Mouse (Mus musculus): Measurements from ENCODE around the gene Clrn2. TPM values are rescaled to one million over a fixed set of nuclear protein-coding genes. Genes with fewer than 3 reads are reported as not detected.
A peak's percentile ranks its signal among the peaks of the same experiment; 100 is the strongest.

Clrn2 gene
- total RNA-seq (2014; rRNA removed) (0.27 TPM in 1 of 2 replicates, not detected in the other), polyA plus RNA-seq (2015; fragmentation: Nextera tagmentation; extraction: Ambion mirVana) (not detected in 2 replicates)

DNA sequence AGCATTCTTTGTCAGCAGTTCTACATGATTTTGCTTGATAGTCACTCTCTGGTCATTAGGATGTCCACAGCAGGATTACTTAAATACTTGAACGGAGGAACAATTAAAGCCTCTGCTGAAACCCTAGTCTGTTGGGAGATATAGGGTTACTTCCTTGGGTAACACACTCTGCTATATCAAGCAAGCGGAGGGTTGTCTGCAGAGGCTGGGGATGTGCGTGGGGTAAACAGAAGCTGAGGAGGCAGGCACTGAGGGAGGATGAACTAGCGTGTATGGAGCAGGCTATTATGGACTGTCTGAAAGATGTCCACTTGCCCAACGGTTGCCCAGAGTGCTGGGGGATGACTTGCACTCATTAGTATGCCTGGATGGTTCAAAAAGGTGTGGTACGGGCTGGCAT lies at the start of gene Clrn2:
Gene Clrn2 (plus strand): TSS at position 301 of the 400 bp plus-strand sequence.
- H3K36me3 ChIP-seq (ENCODE audit: insufficient read depth, low read length): no peaks in the 10 kb centered on the region
- no peaks in the 10 kb centered on the region for H3K9me3 ChIP-seq (ENCODE audit: low read length)
- 77% methylated on average over 6 of the region's 6 CpGs for WGBS
- peaks cover 9% of the 10 kb centered on the region for H3K4me1 ChIP-seq (ENCODE audit: insufficient read depth, low read length)
- H3K27ac ChIP-seq (ENCODE audit: low read depth, low read length): no peak within 1 kb of the TSS
- no peak within 1 kb of the TSS for H3K9ac ChIP-seq (replicated peaks; ENCODE audit: low read length, poor library complexity, severe bottlenecking)
- H3K27me3 ChIP-seq (ENCODE audit: insufficient read depth, low read length): no peaks in the 10 kb centered on the region
- ATAC-seq (ENCODE audit: low FRiP score): no peak
- no peak within 1 kb of the TSS for H3K4me3 ChIP-seq (ENCODE audit: low read depth, low read length)
- DNase-seq (ENCODE audit: low spot score): no peak
- H3K4me2 ChIP-seq (ENCODE audit: low read depth, low read length, poor library complexity, severe bottlenecking): no peak within 1 kb of the TSS
- no peak for TF ChIP-seq CTCF (IDR thresholded peaks at IDR 0.05)

DNA sequence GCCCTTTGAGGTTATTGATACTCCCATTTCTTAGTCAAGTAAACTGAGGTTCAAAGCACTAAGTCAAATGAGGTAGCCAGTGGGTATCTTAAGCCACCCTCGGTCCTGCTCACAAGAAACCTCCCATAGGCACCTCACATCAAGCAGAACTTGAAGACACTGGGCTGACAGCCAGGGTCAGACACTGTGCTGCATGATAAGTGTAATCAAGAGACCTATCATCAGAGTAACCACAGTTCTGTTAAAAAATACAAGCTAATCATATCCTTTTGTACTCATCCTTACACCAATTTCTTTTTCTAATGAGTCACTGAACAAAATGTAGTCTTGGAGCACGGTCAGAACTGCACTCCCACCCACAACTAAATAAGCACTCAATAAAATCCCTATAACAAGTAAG lies 47.4 kb upstream of the Clrn2 start:
- no peak for TF ChIP-seq CTCF (IDR thresholded peaks at IDR 0.05)

DNA sequence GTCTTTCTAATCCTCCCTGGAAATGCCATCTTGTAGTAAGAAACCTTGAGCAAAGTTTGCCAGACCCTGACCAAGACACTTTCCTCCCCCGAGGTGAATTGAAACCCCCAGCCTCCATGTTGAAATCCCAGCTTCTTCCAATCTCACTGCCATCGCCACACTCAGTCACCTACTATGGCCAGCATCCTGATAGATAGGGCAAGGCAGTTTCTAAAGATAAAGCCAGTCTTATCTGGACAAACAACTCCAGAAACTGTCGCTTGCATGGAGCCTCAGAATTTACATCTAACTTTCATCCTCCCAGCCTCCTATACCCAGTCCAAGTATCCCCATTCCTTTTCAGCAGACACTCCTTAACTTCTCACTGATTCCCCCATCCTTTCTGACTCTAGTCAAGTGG lies 37.1 kb upstream of the Clrn2 start:
- no peaks in the 10 kb centered on the region for H3K4me1 ChIP-seq (ENCODE audit: insufficient read depth, low read length)
- H3K9me3 ChIP-seq (ENCODE audit: low read length): no peaks in the 10 kb centered on the region
- H3K9ac ChIP-seq (replicated peaks; ENCODE audit: low read length, poor library complexity, severe bottlenecking): no peak overlapping the region
- H3K27me3 ChIP-seq (ENCODE audit: insufficient read depth, low read length): no peaks in the 10 kb centered on the region
- no peak overlapping the region for H3K4me3 ChIP-seq (ENCODE audit: low read depth, low read length)
- DNase-seq (ENCODE audit: low spot score) (no peak), ATAC-seq (ENCODE audit: low FRiP score) (no peak)
- H3K36me3 ChIP-seq (ENCODE audit: insufficient read depth, low read length): no peaks in the 10 kb centered on the region
- 91% methylated on average over 3 of the region's 3 CpGs for WGBS
- no peak overlapping the region for H3K4me2 ChIP-seq (ENCODE audit: low read depth, low read length, poor library complexity, severe bottlenecking)
- H3K27ac ChIP-seq (ENCODE audit: low read depth, low read length): no peak overlapping the region
- TF ChIP-seq CTCF (IDR thresholded peaks at IDR 0.05): no peak

More for the DNA sequence above, 47.4 kb upstream of the Clrn2 start:
- Histone ChIP-seq H3K9ac (replicated peaks; ENCODE audit: low read length, poor library complexity, severe bottlenecking) (no peak overlapping the region), H3K27me3 (ENCODE audit: insufficient read depth, low read length) (no peaks in the 10 kb centered on the region), H3K4me1 (ENCODE audit: insufficient read depth, low read length) (no peaks in the 10 kb centered on the region), H3K36me3 (ENCODE audit: insufficient read depth, low read length) (no peaks in the 10 kb centered on the region), H3K4me3 (ENCODE audit: low read depth, low read length) (no peak overlapping the region), H3K9me3 (ENCODE audit: low read length) (no peaks in the 10 kb centered on the region), H3K27ac (ENCODE audit: low read depth, low read length) (no peak overlapping the region), H3K4me2 (ENCODE audit: low read depth, low read length, poor library complexity, severe bottlenecking) (no peak overlapping the region)
- DNase-seq (ENCODE audit: low spot score) (no peak), ATAC-seq (ENCODE audit: low FRiP score) (no peak)
- 74% methylated on average over 2 of the region's 2 CpGs for WGBS

DNA sequence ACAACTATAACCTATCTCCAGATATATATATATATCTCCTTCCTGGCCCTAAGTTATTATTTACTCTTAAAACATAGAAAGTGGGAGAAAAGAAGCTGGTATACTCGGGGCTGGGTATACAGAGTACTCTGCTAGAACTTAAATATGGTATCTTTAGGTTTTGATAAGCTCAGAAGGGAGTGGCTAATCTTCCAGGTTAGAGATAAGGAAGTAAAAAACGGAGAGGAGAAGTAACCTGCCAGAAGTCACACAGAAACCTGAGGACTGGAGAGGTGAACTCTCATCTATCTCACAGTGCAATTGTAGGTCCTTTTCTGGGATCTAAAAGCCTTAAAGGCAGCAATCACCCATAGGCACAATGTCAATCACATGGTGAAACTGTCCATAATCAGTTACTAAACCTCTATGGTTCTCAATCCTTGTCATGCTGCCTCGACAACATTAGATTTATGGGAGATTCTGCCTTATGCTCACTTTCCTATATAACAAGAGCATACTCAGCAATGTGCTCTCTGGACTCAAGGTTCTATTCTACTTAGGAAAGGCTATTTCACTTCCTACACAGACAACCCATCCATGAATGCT lies 35.6 kb upstream of the Clrn2 start:
- no peak overlapping the region for H3K4me2 ChIP-seq (ENCODE audit: low read depth, low read length, poor library complexity, severe bottlenecking)
- no peak overlapping the region for H3K27ac ChIP-seq (ENCODE audit: low read depth, low read length)
- no peaks in the 10 kb centered on the region for H3K36me3 ChIP-seq (ENCODE audit: insufficient read depth, low read length)
- H3K4me3 ChIP-seq (ENCODE audit: low read depth, low read length): no peak overlapping the region
- no peaks in the 10 kb centered on the region for H3K27me3 ChIP-seq (ENCODE audit: insufficient read depth, low read length)
- H3K4me1 ChIP-seq (ENCODE audit: insufficient read depth, low read length): no peaks in the 10 kb centered on the region
- ATAC-seq (ENCODE audit: low FRiP score) (no peak), DNase-seq (ENCODE audit: low spot score) (no peak)
- no peak overlapping the region for H3K9ac ChIP-seq (replicated peaks; ENCODE audit: low read length, poor library complexity, severe bottlenecking)
- no peak for TF ChIP-seq CTCF (IDR thresholded peaks at IDR 0.05)
- WGBS: 79% methylated on average over 3 of the region's 3 CpGs
- H3K9me3 ChIP-seq (ENCODE audit: low read length): no peaks in the 10 kb centered on the region

DNA sequence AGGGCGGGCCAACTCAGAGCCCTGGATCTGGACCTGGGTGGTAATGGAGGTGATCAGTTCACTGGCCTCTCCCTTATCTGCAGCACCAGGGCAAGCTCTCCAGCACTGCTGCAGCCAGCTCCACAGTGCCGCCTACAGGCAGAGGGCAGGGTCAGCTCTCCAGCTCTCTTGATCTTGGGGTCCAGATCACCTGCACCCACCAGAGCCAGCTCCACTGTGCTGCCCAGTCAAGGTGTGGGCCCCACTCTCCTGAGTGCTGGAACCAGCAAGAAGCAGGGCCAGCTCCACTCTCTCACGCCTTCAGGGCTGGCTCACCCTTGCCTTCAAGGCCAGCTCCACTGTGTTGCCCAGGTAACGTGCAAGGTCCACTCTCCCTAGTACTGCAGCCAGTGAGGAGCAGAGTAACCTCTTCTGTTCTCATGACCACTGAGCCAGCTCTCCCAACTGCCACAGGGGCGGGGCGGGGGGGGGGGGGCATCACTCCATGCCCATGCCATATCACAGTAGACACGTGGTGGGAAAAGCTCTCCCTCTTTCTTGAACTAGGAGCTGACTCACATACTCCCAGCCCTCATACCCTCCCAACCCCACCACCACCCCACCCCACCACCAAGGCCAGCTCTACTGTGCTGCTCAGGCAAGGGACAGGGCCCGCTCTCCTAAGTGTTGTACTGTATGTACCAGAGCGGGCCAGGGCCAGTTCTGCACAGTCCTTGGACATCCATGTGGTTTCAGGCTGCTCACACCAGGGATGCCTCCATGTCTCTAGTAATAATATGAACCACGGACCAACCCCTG lies 33.5 kb upstream of the Clrn2 start:
- Histone ChIP-seq H3K9ac (replicated peaks; ENCODE audit: low read length, poor library complexity, severe bottlenecking) (no peak overlapping the region), H3K9me3 (ENCODE audit: low read length) (no peaks in the 10 kb centered on the region), H3K27ac (ENCODE audit: low read depth, low read length) (no peak overlapping the region), H3K27me3 (ENCODE audit: insufficient read depth, low read length) (no peaks in the 10 kb centered on the region), H3K4me2 (ENCODE audit: low read depth, low read length, poor library complexity, severe bottlenecking) (no peak overlapping the region), H3K4me1 (ENCODE audit: insufficient read depth, low read length) (no peaks in the 10 kb centered on the region), H3K4me3 (ENCODE audit: low read depth, low read length) (no peak overlapping the region), H3K36me3 (ENCODE audit: insufficient read depth, low read length) (no peaks in the 10 kb centered on the region)
- ATAC-seq (ENCODE audit: low FRiP score): no peak
- DNase-seq (ENCODE audit: low spot score): no peak
- WGBS: 71% methylated on average over 10 of the region's 10 CpGs
- peak; percentile 47 for TF ChIP-seq CTCF (IDR thresholded peaks at IDR 0.05)
